Mouse (Mus musculus): ENCODE results near the gene Med9.

DNA sequence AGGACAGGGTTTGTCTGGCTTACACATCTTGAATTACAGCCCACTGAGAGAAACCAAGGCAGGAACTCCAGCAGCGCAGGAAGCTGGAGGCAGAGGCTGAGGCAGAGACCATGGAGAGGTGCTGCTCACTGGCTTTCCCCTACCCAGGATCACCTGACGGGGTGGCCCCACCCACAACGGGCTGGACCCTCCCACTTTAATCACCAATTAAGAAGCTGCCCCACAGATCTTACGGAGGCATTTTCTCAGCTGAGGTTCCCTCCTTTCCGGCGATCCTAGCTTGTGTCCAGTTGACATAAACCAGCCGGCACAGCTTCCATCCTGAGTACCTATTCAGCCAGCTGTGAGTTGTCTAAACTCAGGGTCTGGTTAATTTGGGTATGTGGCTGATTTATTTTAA, 26.7 kb upstream of the Med9 start:
- TF ChIP-seq EP300 (optimal IDR thresholded peaks at IDR 0.05) (no peak), CTCF (IDR thresholded peaks at IDR 0.05; ENCODE audit: low read depth) (no peak)
